Mouse (Mus musculus): ENCODE data around the gene Lkaaear1. TPM values are rescaled to one million over a fixed set of nuclear protein-coding genes. Genes with fewer than 3 reads are reported as not detected.

Gene Lkaaear1
- total and polyA plus RNA-seq, 3 experiments, result not detected

DNA sequence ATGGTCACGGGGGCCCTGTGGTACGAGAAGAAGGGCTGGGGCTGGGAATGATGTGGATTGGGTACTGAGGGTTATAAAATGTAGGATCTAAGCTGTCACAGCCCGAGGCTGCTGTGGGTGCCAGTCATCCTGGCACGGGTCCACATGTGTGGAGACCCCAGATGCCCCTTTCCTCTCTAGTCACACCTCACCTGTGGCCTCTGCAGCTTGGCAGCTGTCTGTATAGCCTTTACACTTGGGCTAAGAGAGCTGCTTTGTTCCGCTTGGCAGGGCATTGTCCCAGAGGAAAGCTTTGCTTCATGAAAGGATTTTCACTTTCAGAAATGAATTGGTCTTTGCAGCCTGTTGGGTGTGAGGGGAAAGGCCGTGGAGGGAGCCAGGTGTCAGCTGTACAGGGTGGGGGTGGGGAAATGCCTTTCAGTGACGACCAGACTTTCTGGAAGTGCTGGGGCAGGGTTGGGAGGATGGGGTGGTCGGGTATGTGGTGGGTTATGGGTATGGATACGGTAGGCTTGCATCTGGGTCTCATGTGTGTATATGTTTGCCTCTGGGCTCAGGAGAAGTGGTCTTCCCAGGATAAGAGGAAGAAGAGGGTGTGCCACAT lies 29.5 kb upstream of the Lkaaear1 start (continued):
- TF ChIP-seq TAL1 (IDR thresholded peaks at IDR 0.05; ENCODE audit: low read length), result no peak
- no peak for TF ChIP-seq SIN3A (IDR thresholded peaks at IDR 0.05; ENCODE audit: low read length)

DNA sequence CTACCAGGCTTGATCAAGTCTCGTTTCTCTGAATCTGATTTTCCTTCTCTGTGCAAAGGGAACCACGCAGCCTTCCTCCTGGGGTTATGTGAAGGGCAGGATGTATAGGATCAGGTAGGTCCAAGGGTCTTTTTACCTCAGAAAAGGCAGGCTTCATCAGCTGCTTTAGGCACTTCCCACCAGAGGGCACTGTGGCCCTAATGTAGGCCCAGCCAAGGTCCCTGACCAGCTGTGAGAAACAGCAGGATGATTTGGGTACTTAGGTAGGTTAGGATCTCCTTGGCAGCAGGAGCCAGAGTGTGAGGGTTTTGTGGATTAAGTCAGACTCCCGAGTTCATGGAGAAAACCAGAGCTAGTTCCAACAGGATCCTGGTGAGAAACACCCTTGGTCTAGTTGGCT lies 24.0 kb upstream of the Lkaaear1 start:
- no peaks in the 10 kb centered on the region for H3K9me3 ChIP-seq (replicated peaks; ENCODE audit: insufficient read depth, low read length)
- DNase-seq (ENCODE audit: low read depth, low spot score), result peak; percentile 50
- H3K79me2 ChIP-seq (ENCODE audit: control insufficient read depth, insufficient read depth, low read length, poor library complexity), result no peaks in the 10 kb centered on the region
- no peaks in the 10 kb centered on the region for H3K36me3 ChIP-seq (ENCODE audit: control insufficient read depth in 1 of 2, insufficient read depth in 2 of 2, low read length in 2 of 2)
- H3K4me3 ChIP-seq (ENCODE audit: control insufficient read depth in 1 of 2, insufficient read depth in 1 of 2, low read depth in 2 of 2, low read length in 2 of 2), result no peak overlapping the region
- TF ChIP-seq RAD21 (IDR thresholded peaks at IDR 0.05; ENCODE audit: low read depth, low read length), result peak; percentile 74
- no peak for TF ChIP-seq MYB (IDR thresholded peaks at IDR 0.05; ENCODE audit: low read depth, low read length)
- no peak for TF ChIP-seq ZMIZ1 (IDR thresholded peaks at IDR 0.05; ENCODE audit: low read depth, low read length)
- TF ChIP-seq MAX (IDR thresholded peaks at IDR 0.05; ENCODE audit: low read length), result no peak
- TF ChIP-seq GATA1 (IDR thresholded peaks at IDR 0.05; ENCODE audit: low read depth, low read length), result no peak
- no peak for TF ChIP-seq RCOR1 (IDR thresholded peaks at IDR 0.05; ENCODE audit: low read depth, low read length)
- no peak for TF ChIP-seq GABPA (IDR thresholded peaks at IDR 0.05; ENCODE audit: low read depth, low read length)
- TF ChIP-seq UBTF (IDR thresholded peaks at IDR 0.05; ENCODE audit: borderline replicate concordance, insufficient read depth, low read depth, low read length), result no peak
- no peak for TF ChIP-seq USF2 (IDR thresholded peaks at IDR 0.05; ENCODE audit: borderline replicate concordance in 1 of 2, insufficient read depth in 1 of 2, low read depth in 1 of 2, low read length in 2 of 2)
- no peak for TF ChIP-seq KAT2A (conservative IDR thresholded peaks at IDR 0.05; ENCODE audit: low read depth, low read length)
- peak; percentile 68 for TF ChIP-seq ZC3H11A (IDR thresholded peaks at IDR 0.05; ENCODE audit: low read depth, low read length)
- TF ChIP-seq SMC3 (IDR thresholded peaks at IDR 0.05; ENCODE audit: low read depth, low read length), result peak; percentile 73
- TF ChIP-seq BHLHE40 (IDR thresholded peaks at IDR 0.05; ENCODE audit: borderline replicate concordance, low read depth, low read length), result no peak
- no peak for TF ChIP-seq ELF1 (IDR thresholded peaks at IDR 0.05; ENCODE audit: low read depth, low read length)
- TF ChIP-seq CHD1 (IDR thresholded peaks at IDR 0.05; ENCODE audit: low read depth, low read length), result no peak
- peak; percentile 49 to 67 (median 61) for TF ChIP-seq CTCF (IDR thresholded peaks at IDR 0.05 in 2 of 3, conservative IDR thresholded peaks at IDR 0.05 in 1 of 3; ENCODE audit: control insufficient read depth in 1 of 3, insufficient read depth in 1 of 3, low read depth in 2 of 3, low read length in 3 of 3, poor library complexity in 1 of 3, severe bottlenecking in 1 of 3)
- TF ChIP-seq ZNF384 (IDR thresholded peaks at IDR 0.05; ENCODE audit: low read depth, low read length), result no peak
- TF ChIP-seq TCF12 (IDR thresholded peaks at IDR 0.05; ENCODE audit: low read depth, low read length), result no peak
- H3K27me3 ChIP-seq (ENCODE audit: control insufficient read depth in 1 of 2, insufficient read depth in 2 of 2, low read length in 2 of 2), result no peaks in the 10 kb centered on the region
- H3K4me1 ChIP-seq (ENCODE audit: control insufficient read depth in 1 of 2, insufficient read depth in 2 of 2, low read length in 2 of 2), result no peaks in the 10 kb centered on the region
- no peak overlapping the region for H3K9ac ChIP-seq (ENCODE audit: control insufficient read depth, low read depth, low read length, poor library complexity, severe bottlenecking)
- H3K27ac ChIP-seq (ENCODE audit: control insufficient read depth, low read depth, low read length), result no peak overlapping the region

Data from MEL (cell line).